Mouse (Mus musculus): Measurements from ENCODE around the gene Calu. TPM values are rescaled to one million over a fixed set of nuclear protein-coding genes. Genes with fewer than 3 reads are reported as not detected.
"Not testable (repeated sequence)": the region's sequence is repeated elsewhere in the genome, so short reads cannot be mapped to it uniquely, and the experiment has no call there.

Gene Calu
- total and polyA plus RNA-seq, 3 experiments, result 79.4 to 419 (median 98.0) TPM

DNA sequence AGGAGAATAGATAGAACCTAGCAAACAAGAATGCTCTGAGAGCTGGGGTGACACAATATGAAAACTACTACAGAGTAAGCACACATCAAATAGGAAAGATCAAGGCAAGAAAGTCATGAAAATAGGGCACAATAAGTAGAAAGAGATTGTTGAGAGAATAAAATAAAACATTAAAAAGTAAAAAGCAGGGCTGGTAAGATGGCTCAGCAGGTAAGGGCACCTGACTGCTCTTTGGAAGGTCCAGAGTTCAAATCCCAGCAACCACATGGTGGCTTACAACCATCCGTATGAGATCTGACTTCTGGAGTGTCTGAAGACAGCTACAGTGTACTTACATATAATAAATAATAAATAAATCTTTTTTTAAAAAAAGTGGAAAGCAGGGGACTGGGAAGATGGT, 42.6 kb downstream of the Calu start:
- not testable (repeated sequence) for H3K4me3 ChIP-seq (ENCODE audit: control insufficient read depth in 1 of 2, insufficient read depth in 1 of 2, low read depth in 2 of 2, low read length in 2 of 2); H3K9ac ChIP-seq (ENCODE audit: control insufficient read depth, low read depth, low read length, poor library complexity, severe bottlenecking); H3K36me3 ChIP-seq (ENCODE audit: control insufficient read depth in 1 of 2, insufficient read depth in 2 of 2, low read length in 2 of 2); H3K27ac ChIP-seq (ENCODE audit: control insufficient read depth, low read depth, low read length); H3K9me3 ChIP-seq (replicated peaks; ENCODE audit: insufficient read depth, low read length); H3K27me3 ChIP-seq (ENCODE audit: control insufficient read depth in 1 of 2, insufficient read depth in 2 of 2, low read length in 2 of 2); H3K4me1 ChIP-seq (ENCODE audit: control insufficient read depth in 1 of 2, insufficient read depth in 2 of 2, low read length in 2 of 2); H3K79me2 ChIP-seq (ENCODE audit: control insufficient read depth, insufficient read depth, low read length, poor library complexity)
- TF ChIP-seq TBP (IDR thresholded peaks at IDR 0.05; ENCODE audit: low read depth, low read length), result peak; percentile 98
- 0 out of 2 replicates have a peak, but pooled peaks have one; percentile 45 for TF ChIP-seq MAFK (IDR thresholded peaks at IDR 0.05; ENCODE audit: borderline replicate concordance, low read depth, low read length)
- TF ChIP-seq ELF1 (IDR thresholded peaks at IDR 0.05; ENCODE audit: low read depth, low read length), result 0 out of 2 replicates have a peak, but pooled peaks have one; percentile 17
- DNase-seq (ENCODE audit: low read depth, low spot score), result peak; percentile 31

DNA sequence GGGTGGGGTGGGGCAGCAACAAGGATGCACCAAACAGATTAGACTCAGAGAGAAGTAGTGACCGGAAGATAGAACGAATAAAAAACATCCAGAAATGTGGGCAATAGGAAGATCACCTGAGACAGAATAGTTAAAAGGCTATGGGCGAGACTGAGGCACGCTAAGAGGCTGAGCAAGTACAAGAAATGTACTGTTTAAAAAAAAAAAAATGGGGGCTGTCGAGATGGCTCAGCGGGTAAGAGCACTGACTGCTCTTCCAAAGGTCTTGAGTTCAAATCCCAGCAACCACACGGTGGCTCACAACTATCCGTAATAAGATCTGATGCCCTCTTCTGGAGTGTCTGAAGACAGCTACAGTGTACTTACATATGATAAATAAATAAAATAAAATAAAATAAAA, 43.4 kb downstream of the Calu start:
- not testable (repeated sequence) for H3K79me2 ChIP-seq (ENCODE audit: control insufficient read depth, insufficient read depth, low read length, poor library complexity); H3K9me3 ChIP-seq (replicated peaks; ENCODE audit: insufficient read depth, low read length); H3K36me3 ChIP-seq (ENCODE audit: control insufficient read depth in 1 of 2, insufficient read depth in 2 of 2, low read length in 2 of 2); H3K4me3 ChIP-seq (ENCODE audit: control insufficient read depth in 1 of 2, insufficient read depth in 1 of 2, low read depth in 2 of 2, low read length in 2 of 2); H3K4me1 ChIP-seq (ENCODE audit: control insufficient read depth in 1 of 2, insufficient read depth in 2 of 2, low read length in 2 of 2); H3K9ac ChIP-seq (ENCODE audit: control insufficient read depth, low read depth, low read length, poor library complexity, severe bottlenecking); H3K27ac ChIP-seq (ENCODE audit: control insufficient read depth, low read depth, low read length)
- H3K27me3 ChIP-seq (ENCODE audit: control insufficient read depth in 1 of 2, insufficient read depth in 2 of 2, low read length in 2 of 2), result peaks cover 11 to 14% of the 10 kb centered on the region in 2 experiments
- peak; percentile 54; the same call in 1 of the 2 replicates for TF ChIP-seq ZNF384 (IDR thresholded peaks at IDR 0.05; ENCODE audit: low read depth, low read length)
- peak; percentile 95 for TF ChIP-seq TBP (IDR thresholded peaks at IDR 0.05; ENCODE audit: low read depth, low read length)
- DNase-seq (ENCODE audit: low read depth, low spot score), result peak; percentile 42

DNA sequence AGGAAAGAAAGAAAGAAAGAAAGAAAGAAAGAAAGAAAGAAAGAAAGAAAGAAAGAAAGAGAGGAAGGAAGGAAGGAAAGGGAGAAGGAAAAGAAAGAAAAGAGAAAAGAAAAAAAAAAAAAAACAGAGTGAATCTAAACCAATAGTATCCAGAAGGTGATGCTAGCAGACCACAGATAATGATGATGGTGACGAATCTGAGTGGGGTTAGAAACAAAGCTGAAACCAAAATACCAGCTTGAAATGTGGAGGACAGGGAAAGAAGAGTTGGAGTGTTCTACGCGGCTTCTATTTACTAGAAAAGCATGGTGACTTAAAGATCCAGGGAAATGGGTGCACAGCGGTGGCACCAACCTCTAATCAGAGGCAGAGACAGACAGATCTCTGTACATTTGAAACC, 43.9 kb downstream of the Calu start:
- Histone ChIP-seq H3K4me1 (ENCODE audit: control insufficient read depth in 1 of 2, insufficient read depth in 2 of 2, low read length in 2 of 2) (peaks cover 0 to 4% of the 10 kb centered on the region in 2 experiments; a peak in 1 of 4 replicates), H3K79me2 (ENCODE audit: control insufficient read depth, insufficient read depth, low read length, poor library complexity) (no peaks in the 10 kb centered on the region; the same call in 1 of the 2 replicates), H3K9me3 (replicated peaks; ENCODE audit: insufficient read depth, low read length) (no peaks in the 10 kb centered on the region), H3K4me3 (ENCODE audit: control insufficient read depth in 1 of 2, insufficient read depth in 1 of 2, low read depth in 2 of 2, low read length in 2 of 2) (no peak overlapping the region), H3K36me3 (ENCODE audit: control insufficient read depth in 1 of 2, insufficient read depth in 2 of 2, low read length in 2 of 2) (peaks cover 0 to 4% of the 10 kb centered on the region in 2 experiments; a peak in 2 of 4 replicates), H3K9ac (ENCODE audit: control insufficient read depth, low read depth, low read length, poor library complexity, severe bottlenecking) (no peak overlapping the region), H3K27me3 (ENCODE audit: control insufficient read depth in 1 of 2, insufficient read depth in 2 of 2, low read length in 2 of 2) (peaks cover 16% of the 10 kb centered on the region in 2 experiments), H3K27ac (ENCODE audit: control insufficient read depth, low read depth, low read length) (no peak overlapping the region)
- peak; percentile 51 for DNase-seq (ENCODE audit: low read depth, low spot score)
- TF ChIP-seq ZKSCAN1 (IDR thresholded peaks at IDR 0.05; ENCODE audit: low read depth, low read length) (no peak), RCOR1 (IDR thresholded peaks at IDR 0.05; ENCODE audit: low read depth, low read length) (no peak), SIN3A (IDR thresholded peaks at IDR 0.05; ENCODE audit: low read length) (no peak), MEF2A (IDR thresholded peaks at IDR 0.05; ENCODE audit: extremely low read depth, insufficient replicate concordance, low read depth, low read length, poor library complexity, severe bottlenecking) (no peak), CHD2 (IDR thresholded peaks at IDR 0.05; ENCODE audit: low read length) (no peak), MAFK (IDR thresholded peaks at IDR 0.05; ENCODE audit: borderline replicate concordance, low read depth, low read length) (no peak), GABPA (IDR thresholded peaks at IDR 0.05; ENCODE audit: low read depth, low read length) (no peak), SMC3 (IDR thresholded peaks at IDR 0.05; ENCODE audit: low read depth, low read length) (peak; percentile 27; the same call in 1 of the 2 replicates), HCFC1 (IDR thresholded peaks at IDR 0.05; ENCODE audit: low read depth, low read length) (no peak), MYB (IDR thresholded peaks at IDR 0.05; ENCODE audit: low read depth, low read length) (no peak), KAT2A (conservative IDR thresholded peaks at IDR 0.05; ENCODE audit: low read depth, low read length) (no peak), MYC (IDR thresholded peaks at IDR 0.05; ENCODE audit: low read depth, low read length) (no peak), CHD1 (IDR thresholded peaks at IDR 0.05; ENCODE audit: low read depth, low read length) (no peak), NRF1 (IDR thresholded peaks at IDR 0.05; ENCODE audit: insufficient read depth, low read depth, low read length, poor library complexity, severe bottlenecking) (no peak), MAX (IDR thresholded peaks at IDR 0.05; ENCODE audit: low read length) (no peak), NELFE (IDR thresholded peaks at IDR 0.05; ENCODE audit: low read depth, low read length) (no peak), TCF12 (IDR thresholded peaks at IDR 0.05; ENCODE audit: low read depth, low read length) (no peak), USF2 (IDR thresholded peaks at IDR 0.05; ENCODE audit: borderline replicate concordance in 1 of 2, insufficient read depth in 1 of 2, low read depth in 1 of 2, low read length in 2 of 2) (no peak), CTCF (IDR thresholded peaks at IDR 0.05 in 2 of 3, conservative IDR thresholded peaks at IDR 0.05 in 1 of 3; ENCODE audit: control insufficient read depth in 1 of 3, insufficient read depth in 1 of 3, low read depth in 2 of 3, low read length in 3 of 3, poor library complexity in 1 of 3, severe bottlenecking in 1 of 3) (peak in 2 of 3 experiments; percentile 6 to 49; a peak in 2 of 6 replicates), ELF1 (IDR thresholded peaks at IDR 0.05; ENCODE audit: low read depth, low read length) (no peak), MAZ (IDR thresholded peaks at IDR 0.05; ENCODE audit: low read depth, low read length) (no peak), EP300 (IDR thresholded peaks at IDR 0.05; ENCODE audit: low read depth in 1 of 2, low read length in 2 of 2) (no peak), E2F4 (IDR thresholded peaks at IDR 0.05; ENCODE audit: borderline replicate concordance, low read depth, low read length) (no peak), ZNF384 (IDR thresholded peaks at IDR 0.05; ENCODE audit: low read depth, low read length) (peak; percentile 86)

Measured in MEL (cell line).